Mouse (Mus musculus): ENCODE measurements around the gene Tmco4.

DNA sequence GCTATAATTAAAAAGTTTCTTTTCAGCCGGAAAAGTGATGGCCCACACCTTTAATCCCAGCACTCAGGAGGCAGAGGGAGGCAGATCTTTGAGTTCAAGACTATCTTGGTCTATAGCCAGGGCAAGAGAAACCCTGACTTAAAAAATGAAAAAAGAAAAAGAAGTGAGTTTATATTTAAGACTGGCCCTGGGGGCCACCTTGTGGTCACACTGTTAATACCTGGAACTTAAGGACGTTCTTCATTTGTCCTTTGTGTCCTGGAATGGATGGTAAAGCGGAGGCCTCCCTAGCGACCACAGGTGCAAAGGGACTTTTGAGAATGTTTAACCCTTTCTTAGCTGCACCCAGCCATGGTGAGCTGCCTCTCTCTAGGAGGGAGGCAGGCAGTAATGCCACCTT is 106.0 kb downstream of the Tmco4 start:
- no peak for TF ChIP-seq GATA1 (IDR thresholded peaks at IDR 0.05; ENCODE audit: low read length)
- no peak for TF ChIP-seq TAL1 (IDR thresholded peaks at IDR 0.05; ENCODE audit: low read length)

Measured in erythroblast, embryonic 14.5 days (primary cell).